Mouse (Mus musculus) T-helper 2 cell (primary cell): ENCODE data around the gene Dnajc24.

Experiments used
- in situ Hi-C: fragments of 300-600 bp; cut with MboI, MseI; formaldehyde crosslinking; loops from one replicate; pipeline ENCODE4 v1.15.1; 2025; ENCODE audit warnings: high pct_unique_total_duplicates

Dnajc24 gene

DNA sequence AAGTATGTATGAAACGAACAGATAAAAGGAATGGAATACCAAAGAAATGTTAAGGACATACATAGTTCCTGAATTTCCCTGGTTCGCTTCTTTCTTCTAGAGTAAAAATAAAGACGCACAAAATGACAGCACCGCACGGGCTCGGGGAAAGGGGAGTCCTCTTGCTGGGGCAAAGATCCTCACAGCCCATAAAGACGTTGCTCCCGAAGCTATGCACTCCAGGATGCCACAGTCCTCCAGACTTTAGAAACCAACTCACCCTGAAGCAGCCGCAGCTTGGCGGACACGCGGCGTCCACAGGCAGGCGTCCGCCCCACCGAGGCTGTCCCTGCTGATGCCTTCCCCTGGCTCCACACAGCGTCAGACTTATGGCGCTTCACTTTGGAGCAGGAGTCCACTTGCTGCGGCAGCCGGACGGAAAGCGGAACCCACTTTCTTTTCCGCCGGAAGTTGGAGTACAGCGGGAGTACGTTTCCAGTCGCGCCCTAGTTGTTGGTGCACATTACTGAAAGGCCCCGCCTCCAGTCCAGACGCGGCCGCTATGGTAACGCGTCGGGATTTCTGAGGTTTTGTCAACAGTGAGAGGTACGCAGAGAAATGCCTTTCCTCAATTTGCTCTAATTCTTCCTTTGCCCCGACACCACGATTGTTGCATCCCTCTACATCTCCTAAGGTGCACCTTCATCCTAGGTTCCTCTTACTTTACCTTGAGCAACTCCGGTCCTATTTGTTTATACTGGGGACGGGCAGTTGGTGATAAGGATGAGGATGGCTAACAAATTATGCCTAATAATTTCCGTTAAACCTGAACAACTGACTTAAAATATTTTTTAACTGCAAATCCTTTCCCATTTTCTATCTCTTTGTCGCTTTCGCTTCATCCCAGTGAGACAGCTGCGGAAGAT lies at the start of gene Dnajc24:
Gene Dnajc24 (minus strand): TSS at position 715 of the 905 bp plus-strand sequence.
- in situ Hi-C loops: no loop called here

- in situ Hi-C loops: no loop called here
These were observed 43.3 kb upstream of the Dnajc24 start for GRCm38 (mm10) chr2:106046686-106047085.

DNA sequence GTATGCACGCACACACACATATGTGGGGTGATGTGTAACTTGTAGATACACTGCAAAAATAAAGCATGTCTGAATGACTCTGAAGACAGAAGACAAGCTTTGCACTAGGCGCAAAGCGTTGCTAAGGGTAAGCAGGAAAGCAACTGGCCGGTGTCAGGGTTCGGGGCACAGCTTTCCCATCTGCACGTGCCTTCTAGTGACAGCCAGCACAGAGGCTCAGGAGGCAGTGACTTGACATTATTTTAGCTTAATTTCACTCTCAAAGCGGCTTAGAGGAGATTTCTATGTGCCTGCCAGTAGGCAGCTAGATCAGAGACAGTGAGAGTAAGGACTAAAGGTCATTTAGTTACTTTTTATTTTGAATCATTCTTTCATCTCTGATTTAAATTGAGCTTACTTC lies 39.1 kb upstream of the Dnajc24 start:
- in situ Hi-C loops: no loop called here

DNA sequence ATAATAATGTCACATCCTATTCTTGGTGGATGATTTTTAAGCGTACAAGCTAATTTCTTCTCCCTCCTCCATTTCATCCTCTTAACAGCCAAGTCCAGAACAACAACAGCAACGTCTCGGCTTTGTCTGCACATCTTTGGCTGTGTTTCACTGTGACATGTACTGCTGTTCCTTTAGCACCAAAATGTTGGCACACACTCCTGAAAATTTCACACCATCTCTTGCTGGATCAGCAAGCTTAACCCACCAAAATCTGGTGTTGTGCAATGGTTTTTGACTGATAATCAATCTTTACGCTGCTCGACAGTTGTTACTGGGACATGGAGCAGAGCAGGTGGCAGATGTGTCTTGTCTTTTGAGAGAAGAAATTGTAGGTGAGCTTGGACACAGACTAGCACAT lies 38.6 kb upstream of the Dnajc24 start:
- in situ Hi-C loops: no loop called here

- in situ Hi-C loops: no loop called here
These were observed 34.9 kb upstream of the Dnajc24 start for GRCm38 (mm10) chr2:106038286-106038685.

DNA sequence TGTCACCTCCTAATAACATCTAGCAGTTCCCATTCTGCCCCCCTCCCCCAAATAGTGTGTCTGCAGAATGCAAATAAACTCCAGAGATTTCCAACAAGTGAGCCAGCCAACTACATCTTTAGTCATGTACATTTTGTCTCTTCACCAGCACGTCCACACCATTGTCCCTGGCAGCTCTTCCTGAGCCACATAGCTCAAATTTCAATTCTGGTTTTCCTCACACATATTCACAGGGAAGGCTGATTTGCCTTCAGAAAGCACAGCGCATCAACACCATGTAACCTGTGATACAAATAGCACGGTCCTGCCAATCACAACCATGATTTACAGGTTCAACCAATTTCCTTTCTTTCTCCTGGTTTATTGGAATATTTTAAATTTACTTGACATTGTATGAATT lies 21.5 kb upstream of the Dnajc24 start:
- in situ Hi-C loops: no loop called here

GRCm38 (mm10) chr2:106008415-106008814 lies 5.1 kb upstream of the Dnajc24 start:
- in situ Hi-C loops: no loop called here

GRCm38 (mm10) chr2:105987999-105988398 lies 15.3 kb downstream of the Dnajc24 start:
- in situ Hi-C loops: no loop called here

DNA sequence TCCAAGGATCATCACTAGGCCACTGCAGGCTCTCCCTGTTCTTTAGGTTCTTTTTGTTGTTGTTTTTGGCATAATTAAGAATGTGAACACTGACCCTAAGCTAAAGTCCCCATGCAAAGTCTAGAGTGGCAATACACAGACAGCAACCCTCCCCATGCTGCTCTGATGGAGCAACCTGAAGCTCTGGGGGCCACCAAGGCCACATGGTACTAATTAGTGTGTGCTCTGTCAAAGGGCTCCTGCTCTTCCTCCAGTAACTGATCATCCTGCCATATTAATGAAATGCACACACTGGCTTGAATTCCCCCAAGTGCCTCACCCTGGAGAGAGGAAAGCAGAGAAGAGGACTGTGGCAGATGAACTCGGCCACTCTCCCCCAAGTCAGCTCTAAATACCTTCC lies 16.2 kb downstream of the Dnajc24 start:
- in situ Hi-C loops: no loop called here

DNA sequence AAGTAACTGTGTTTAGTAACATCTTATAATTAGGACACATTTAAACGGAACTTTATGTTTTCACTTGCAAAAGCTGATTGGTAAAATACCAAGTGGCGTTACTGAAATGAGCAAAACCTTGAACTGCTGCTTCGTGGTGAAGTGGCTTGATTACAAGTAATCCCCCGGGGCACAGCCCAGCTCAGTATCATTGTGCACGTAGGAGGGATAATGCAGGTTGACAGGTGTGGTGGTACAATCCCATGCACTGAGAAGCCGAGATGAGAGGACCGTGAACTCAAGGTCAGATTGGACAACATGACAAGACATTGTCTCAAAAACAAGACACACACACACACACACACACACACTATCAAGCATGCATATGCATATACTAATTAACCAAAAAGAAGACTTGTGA lies 18.1 kb downstream of the Dnajc24 start:
- in situ Hi-C loops: no loop called here

GRCm38 (mm10) chr2:105978065-105978464 lies 25.3 kb downstream of the Dnajc24 start:
- in situ Hi-C loops: no loop called here

- in situ Hi-C loops: no loop called here
These were observed 29.4 kb downstream of the Dnajc24 start for GRCm38 (mm10) chr2:105973941-105974340.

GRCm38 (mm10) chr2:105963447-105963846 lies 39.9 kb downstream of the Dnajc24 start:
- in situ Hi-C loops: no loop called here

DNA sequence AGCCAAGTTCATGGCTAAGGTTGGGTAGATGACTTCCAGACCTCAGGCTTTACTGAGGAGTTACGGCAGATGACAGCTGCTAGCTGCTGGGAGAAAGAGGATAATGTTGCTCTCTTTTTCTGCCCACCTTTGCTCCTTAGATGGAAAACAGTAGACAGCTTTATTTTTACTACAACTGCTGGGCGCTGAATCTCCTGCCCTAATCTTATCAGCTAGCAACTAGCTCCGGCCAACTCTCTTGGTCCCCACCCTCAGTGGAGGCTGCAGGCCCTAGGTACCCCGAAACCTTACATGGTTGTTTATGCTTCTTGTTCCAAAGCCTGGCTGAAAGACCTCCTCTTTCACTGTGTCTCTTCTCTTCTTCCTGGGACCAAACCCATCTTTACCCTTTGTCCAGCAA lies 49.5 kb downstream of the Dnajc24 start:
- in situ Hi-C loops: no loop called here

GRCm38 (mm10) chr2:105951350-105951940 lies 51.9 kb downstream of the Dnajc24 start:
- in situ Hi-C loops: no loop called here

DNA sequence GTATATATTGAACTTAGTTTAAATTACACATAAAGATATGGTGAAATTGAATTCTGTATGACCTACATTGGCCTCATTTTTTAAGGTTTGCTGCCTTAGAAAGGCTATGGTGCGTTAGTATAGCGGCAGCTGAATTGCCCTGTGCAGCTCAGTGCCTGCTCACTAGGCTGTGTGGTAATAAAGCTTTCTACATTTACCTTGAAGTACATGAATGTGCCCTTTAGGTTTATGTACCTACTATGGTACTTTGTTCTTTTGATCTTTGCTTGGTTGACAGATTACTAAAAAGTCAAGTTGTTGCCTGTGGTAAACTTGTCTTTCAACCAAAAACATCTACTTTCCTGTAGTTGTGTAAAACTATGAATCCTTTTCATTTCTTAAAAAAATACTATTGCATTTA lies 53.2 kb downstream of the Dnajc24 start:
- in situ Hi-C loops: no loop called here

- in situ Hi-C loops: no loop called here
These were observed 85.6 kb downstream of the Dnajc24 start for GRCm38 (mm10) chr2:105917623-105918346.
